Mouse (Mus musculus): ENCODE data around the gene Etfbkmt. TPM values are rescaled to one million over a fixed set of nuclear protein-coding genes. Genes with fewer than 3 reads are reported as not detected.

The Etfbkmt gene
- polyA plus RNA-seq (2015; fragmentation: Nextera tagmentation; extraction: Ambion mirVana): 13.6 and 14.6 TPM in 2 replicates

DNA sequence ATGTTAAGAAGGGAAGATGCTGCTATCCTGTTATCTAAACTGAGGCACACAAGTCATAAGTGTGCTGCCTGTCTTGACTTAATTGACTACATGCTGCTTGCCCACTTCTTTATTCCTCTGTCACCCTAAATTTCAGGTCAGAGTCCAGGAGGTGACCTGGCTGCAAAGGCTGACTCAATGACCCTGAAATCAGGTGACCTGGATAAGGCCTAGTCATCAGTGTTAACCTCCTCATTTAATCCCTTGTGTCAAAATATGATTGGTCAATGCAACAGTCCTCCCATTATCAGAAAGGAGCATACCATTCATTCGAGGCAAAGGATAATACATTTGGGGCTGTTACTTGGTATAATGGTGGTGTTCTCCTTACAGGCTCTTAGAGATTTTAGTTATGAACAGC, at the start of gene Etfbkmt:
TSS of gene Etfbkmt (plus strand) at position 379 of the 400 bp plus-strand sequence.
- no peaks in the 10 kb centered on the region for H3K9me3 ChIP-seq
- no peaks in the 10 kb centered on the region for H3K27me3 ChIP-seq (replicated peaks)
- no peak within 1 kb of the TSS for H3K9ac ChIP-seq
- H3K4me2 ChIP-seq: no peak within 1 kb of the TSS
- no peak for ATAC-seq (ENCODE audit: extremely low read depth, insufficient number of reproducible peaks, low FRiP score, low TSS enrichment)
- no peak within 1 kb of the TSS for H3K4me3 ChIP-seq
- H3K36me3 ChIP-seq: peaks cover 15% of the 10 kb centered on the region
- WGBS: 77% methylated on average over 1 of the region's 1 CpGs
- peaks cover 25% of the 10 kb centered on the region for H3K4me1 ChIP-seq
- H3K27ac ChIP-seq (replicated peaks): no peak within 1 kb of the TSS

DNA sequence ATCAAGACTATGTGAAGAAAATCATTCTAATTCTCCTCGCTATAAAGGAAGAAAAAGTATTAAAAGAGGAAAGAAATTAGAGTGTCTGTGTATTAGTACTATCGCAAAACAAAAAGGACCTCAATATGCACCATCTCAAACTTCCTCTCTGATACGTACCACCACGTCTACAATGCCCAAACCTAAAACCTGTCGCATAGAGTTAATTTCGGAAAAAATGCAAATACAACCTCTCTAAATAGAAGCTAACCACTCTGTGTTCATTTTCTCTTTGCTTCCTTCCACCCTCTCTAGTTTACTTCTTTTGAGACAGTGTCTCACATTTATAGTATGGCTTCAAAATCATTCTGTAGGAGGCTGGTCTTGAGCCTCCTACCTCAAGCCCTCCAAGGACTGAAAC, 47.2 kb upstream of the Etfbkmt start:
- peaks cover 22% of the 10 kb centered on the region for H3K4me1 ChIP-seq
- H3K4me3 ChIP-seq: no peak overlapping the region
- no peaks in the 10 kb centered on the region for H3K27me3 ChIP-seq (replicated peaks)
- no peaks in the 10 kb centered on the region for H3K9me3 ChIP-seq
- ATAC-seq (ENCODE audit: extremely low read depth, insufficient number of reproducible peaks, low FRiP score, low TSS enrichment): no peak
- H3K27ac ChIP-seq (replicated peaks): no peak overlapping the region
- no peaks in the 10 kb centered on the region for H3K36me3 ChIP-seq
- WGBS: 90% methylated on average over 6 of the region's 6 CpGs
- no peak overlapping the region for H3K9ac ChIP-seq
- H3K4me2 ChIP-seq: no peak overlapping the region

DNA sequence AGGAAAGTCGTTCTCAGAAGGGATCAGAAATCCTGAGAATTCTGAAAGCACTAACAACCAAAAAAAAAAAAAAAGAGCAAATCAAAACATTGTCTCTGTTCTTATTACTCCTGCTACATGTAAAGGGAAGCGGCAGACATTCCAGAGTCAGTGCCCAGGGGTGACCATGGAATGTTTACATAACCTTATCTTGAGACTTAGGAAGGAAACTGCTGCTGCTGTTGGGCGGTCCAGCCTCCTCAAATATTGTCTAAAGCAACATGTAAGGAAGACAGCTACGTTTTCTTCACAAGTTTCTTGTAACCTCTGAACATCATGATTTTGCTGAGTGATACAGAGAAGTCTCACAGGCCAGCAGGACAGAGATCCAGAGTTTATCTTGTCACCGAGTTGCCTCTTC, 46.2 kb upstream of the Etfbkmt start:
- H3K36me3 ChIP-seq: no peaks in the 10 kb centered on the region
- peak overlapping the region; percentile 45; the same call in 1 of the 2 replicates for H3K27ac ChIP-seq (replicated peaks)
- peak; percentile 70; the same call in 1 of the 2 replicates for ATAC-seq (ENCODE audit: extremely low read depth, insufficient number of reproducible peaks, low FRiP score, low TSS enrichment)
- no peaks in the 10 kb centered on the region for H3K9me3 ChIP-seq
- 10% methylated on average over 5 of the region's 5 CpGs for WGBS
- H3K4me3 ChIP-seq: no peak overlapping the region
- H3K9ac ChIP-seq: 0 out of 2 replicates have a peak overlapping the region, but pooled peaks have one; percentile 14
- peaks cover 22% of the 10 kb centered on the region for H3K4me1 ChIP-seq
- H3K27me3 ChIP-seq (replicated peaks): no peaks in the 10 kb centered on the region
- H3K4me2 ChIP-seq: peak overlapping the region; percentile 37

DNA sequence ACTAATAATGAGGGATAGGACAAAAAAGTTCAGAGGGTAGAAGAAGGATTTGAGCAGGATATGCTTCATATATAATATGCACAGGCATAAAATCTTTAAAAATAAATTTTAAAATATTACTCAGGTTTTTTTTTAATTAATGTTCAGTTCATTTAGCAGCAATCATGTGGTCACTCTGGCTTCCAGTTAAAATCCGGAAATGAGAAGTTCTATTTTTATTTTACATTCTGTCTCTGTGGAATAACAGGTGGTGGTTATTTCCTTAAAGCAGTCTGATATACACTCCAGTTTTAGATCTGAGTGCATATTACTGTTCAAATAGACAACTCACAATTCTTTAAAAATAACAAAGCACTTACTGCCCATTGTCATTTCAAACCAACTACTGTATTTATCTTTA, 45.1 kb upstream of the Etfbkmt start:
- 57% methylated on average over 1 of the region's 1 CpGs for WGBS
- no peak overlapping the region for H3K4me3 ChIP-seq
- H3K9ac ChIP-seq: no peak overlapping the region
- H3K9me3 ChIP-seq: no peaks in the 10 kb centered on the region
- no peak overlapping the region for H3K27ac ChIP-seq (replicated peaks)
- H3K36me3 ChIP-seq: no peaks in the 10 kb centered on the region
- ATAC-seq (ENCODE audit: extremely low read depth, insufficient number of reproducible peaks, low FRiP score, low TSS enrichment): no peak
- peaks cover 24% of the 10 kb centered on the region for H3K4me1 ChIP-seq
- H3K27me3 ChIP-seq (replicated peaks): no peaks in the 10 kb centered on the region
- no peak overlapping the region for H3K4me2 ChIP-seq

DNA sequence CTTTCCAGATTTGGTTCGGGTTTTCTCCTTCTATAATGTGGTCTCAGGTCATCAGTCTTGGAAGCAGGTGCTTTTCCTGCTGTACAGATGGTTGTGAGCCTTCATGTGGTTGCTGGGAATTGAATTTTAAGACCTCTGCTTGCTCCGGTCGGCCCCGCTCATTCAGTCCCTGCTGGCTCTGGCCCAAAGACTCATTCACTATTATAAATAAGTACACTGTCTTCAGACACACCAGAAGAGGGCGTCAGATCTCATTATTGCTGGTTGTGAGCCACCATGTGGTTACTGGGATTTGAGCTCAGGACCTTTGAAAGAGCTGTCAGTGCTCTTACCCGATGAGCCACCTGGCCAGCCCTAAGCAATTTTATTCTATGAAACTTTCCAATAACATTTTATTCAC, 44.3 kb upstream of the Etfbkmt start:
- ATAC-seq (ENCODE audit: extremely low read depth, insufficient number of reproducible peaks, low FRiP score, low TSS enrichment): no peak
- Histone ChIP-seq H3K27ac (replicated peaks) (0 out of 2 replicates have a peak overlapping the region, but pooled peaks have one; percentile 15), H3K9ac (no peak overlapping the region), H3K4me1 (peaks cover 26% of the 10 kb centered on the region), H3K4me2 (no peak overlapping the region), H3K9me3 (no peaks in the 10 kb centered on the region), H3K4me3 (no peak overlapping the region), H3K36me3 (no peaks in the 10 kb centered on the region), H3K27me3 (replicated peaks) (no peaks in the 10 kb centered on the region)
- WGBS: 64% methylated on average over 6 of the region's 6 CpGs

DNA sequence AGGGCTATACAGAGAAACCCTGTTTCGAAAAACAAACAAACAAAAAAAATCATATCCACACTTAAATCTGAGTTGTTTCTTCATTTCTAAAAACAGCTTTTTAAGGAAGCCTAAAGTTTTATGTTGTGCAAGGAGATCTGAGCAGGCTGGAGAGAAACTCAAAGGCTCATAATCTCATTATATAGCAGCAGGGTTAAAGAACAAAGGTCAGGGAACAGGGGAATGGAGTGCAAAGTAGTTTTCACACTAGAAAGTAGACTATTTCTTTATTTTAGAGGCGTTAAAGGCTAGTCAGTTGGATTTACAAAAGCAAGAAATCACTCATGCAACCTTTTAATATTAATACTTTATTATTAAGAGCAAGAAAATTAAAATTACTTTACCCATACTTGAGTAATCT, 43.4 kb upstream of the Etfbkmt start:
- H3K4me2 ChIP-seq: no peak overlapping the region
- H3K27me3 ChIP-seq (replicated peaks): no peaks in the 10 kb centered on the region; the same call in 1 of the 2 replicates
- 87% methylated on average over 2 of the region's 2 CpGs for WGBS
- no peak overlapping the region for H3K9ac ChIP-seq
- no peak for ATAC-seq (ENCODE audit: extremely low read depth, insufficient number of reproducible peaks, low FRiP score, low TSS enrichment)
- H3K9me3 ChIP-seq: no peaks in the 10 kb centered on the region
- H3K27ac ChIP-seq (replicated peaks): no peak overlapping the region
- peaks cover 26% of the 10 kb centered on the region for H3K4me1 ChIP-seq
- no peaks in the 10 kb centered on the region for H3K36me3 ChIP-seq
- H3K4me3 ChIP-seq: no peak overlapping the region

DNA sequence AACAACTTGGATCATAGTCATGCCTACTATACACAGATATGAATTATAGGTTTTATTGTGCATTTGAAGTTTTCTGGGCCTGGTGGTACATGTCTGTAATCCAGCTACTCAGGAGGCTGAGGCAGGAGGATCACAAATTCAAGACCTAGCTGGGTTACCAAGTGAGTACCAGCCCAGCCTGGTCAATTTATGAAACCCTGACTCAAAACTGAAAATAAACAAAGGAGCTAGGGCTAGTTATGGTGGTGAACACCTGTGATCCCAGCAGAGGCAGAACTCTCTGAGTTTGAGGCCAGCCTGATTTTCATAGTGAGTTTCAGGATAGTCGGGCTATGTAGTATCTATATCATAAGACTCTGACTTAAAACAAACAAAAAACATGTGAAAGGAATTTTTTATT, 42.4 kb upstream of the Etfbkmt start:
- ATAC-seq (ENCODE audit: extremely low read depth, insufficient number of reproducible peaks, low FRiP score, low TSS enrichment): no peak
- no peak overlapping the region for H3K9ac ChIP-seq
- WGBS: 81% methylated on average over 1 of the region's 1 CpGs
- no peaks in the 10 kb centered on the region for H3K36me3 ChIP-seq
- H3K4me2 ChIP-seq: no peak overlapping the region
- no peak overlapping the region for H3K4me3 ChIP-seq
- H3K27me3 ChIP-seq (replicated peaks): no peaks in the 10 kb centered on the region; the same call in 1 of the 2 replicates
- H3K27ac ChIP-seq (replicated peaks): no peak overlapping the region
- peaks cover 29% of the 10 kb centered on the region for H3K4me1 ChIP-seq
- H3K9me3 ChIP-seq: no peaks in the 10 kb centered on the region

DNA sequence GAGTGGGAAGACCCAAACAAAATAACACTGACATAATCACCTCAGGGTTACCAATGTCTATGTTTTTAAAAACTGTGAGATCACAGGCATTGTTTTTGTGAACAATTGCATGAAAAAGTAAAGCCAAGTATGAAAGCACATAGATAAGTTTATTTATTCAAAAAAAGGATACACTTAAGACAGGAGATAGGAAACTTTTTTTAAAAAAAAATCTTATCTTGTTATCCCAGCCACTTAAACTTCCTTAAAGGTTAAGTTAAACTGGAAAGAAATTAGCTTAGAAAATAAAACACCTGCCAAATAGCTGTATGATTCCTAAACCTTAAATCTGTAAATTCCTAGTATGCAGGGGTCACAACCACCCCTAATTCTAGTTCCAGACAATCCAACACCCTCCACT, 40.7 kb upstream of the Etfbkmt start:
- Histone ChIP-seq H3K27me3 (replicated peaks) (no peaks in the 10 kb centered on the region; the same call in 1 of the 2 replicates), H3K36me3 (no peaks in the 10 kb centered on the region), H3K4me2 (peak overlapping the region; percentile 78), H3K4me3 (0 out of 2 replicates have a peak overlapping the region, but pooled peaks have one; percentile 95), H3K27ac (replicated peaks) (0 out of 2 replicates have a peak overlapping the region, but pooled peaks have one; percentile 9), H3K9me3 (no peaks in the 10 kb centered on the region), H3K9ac (0 out of 2 replicates have a peak overlapping the region, but pooled peaks have one; percentile 66), H3K4me1 (peaks cover 22% of the 10 kb centered on the region)
- no peak for ATAC-seq (ENCODE audit: extremely low read depth, insufficient number of reproducible peaks, low FRiP score, low TSS enrichment)

DNA sequence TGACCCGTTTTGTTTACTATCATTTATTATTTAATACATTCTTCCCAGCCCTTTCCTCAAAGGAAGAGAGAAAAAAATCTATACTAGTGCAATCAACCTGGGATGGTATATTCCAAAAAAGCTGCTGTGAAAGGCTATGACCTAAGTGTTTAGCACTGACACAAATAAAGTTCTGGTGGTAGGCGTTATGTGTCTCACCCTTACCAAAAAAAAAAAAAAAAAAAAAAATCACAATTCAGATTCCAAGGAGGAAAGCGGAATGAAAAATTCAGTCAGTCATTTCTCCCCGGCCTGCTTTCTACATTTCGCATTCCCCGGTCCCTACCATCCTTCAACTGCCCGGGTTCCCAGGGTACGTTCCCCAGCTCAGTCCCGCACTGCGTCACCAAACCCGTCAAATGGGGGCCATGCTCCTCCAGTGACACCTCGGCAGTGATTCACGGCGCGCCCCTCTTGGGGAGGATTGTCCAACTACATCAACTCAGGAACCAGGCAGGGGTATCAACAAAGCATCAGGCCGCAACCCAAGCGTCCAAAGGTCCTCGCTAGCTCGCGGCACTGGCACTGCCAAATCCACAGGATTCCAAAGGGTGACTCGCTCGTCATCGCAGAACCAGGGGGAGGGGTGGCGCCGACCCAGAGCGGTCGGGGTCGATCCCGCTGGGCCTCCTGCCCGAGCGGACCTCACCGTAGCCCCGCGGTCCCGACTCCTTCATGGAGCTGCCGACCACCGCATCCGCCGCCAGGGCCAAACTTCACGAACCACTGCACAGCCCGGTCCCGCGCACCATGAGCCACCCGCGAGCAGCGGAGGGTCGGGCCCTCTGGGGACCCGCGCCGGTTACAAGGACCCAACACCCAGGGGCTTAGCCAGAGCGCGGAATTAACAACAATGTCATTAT, 39.2 kb upstream of the Etfbkmt start:
- peak overlapping the region; percentile 98 for H3K27ac ChIP-seq (replicated peaks)
- H3K27me3 ChIP-seq (replicated peaks): no peaks in the 10 kb centered on the region; the same call in 1 of the 2 replicates
- 2% methylated on average over 52 of the region's 52 CpGs for WGBS
- peak; percentile 29; the same call in 1 of the 2 replicates for ATAC-seq (ENCODE audit: extremely low read depth, insufficient number of reproducible peaks, low FRiP score, low TSS enrichment)
- peak overlapping the region; percentile 78 for H3K4me2 ChIP-seq
- no peaks in the 10 kb centered on the region for H3K36me3 ChIP-seq
- H3K9ac ChIP-seq: peak overlapping the region; percentile 96
- H3K9me3 ChIP-seq: no peaks in the 10 kb centered on the region
- H3K4me1 ChIP-seq: peaks cover 9% of the 10 kb centered on the region
- H3K4me3 ChIP-seq: peak overlapping the region; percentile 95

DNA sequence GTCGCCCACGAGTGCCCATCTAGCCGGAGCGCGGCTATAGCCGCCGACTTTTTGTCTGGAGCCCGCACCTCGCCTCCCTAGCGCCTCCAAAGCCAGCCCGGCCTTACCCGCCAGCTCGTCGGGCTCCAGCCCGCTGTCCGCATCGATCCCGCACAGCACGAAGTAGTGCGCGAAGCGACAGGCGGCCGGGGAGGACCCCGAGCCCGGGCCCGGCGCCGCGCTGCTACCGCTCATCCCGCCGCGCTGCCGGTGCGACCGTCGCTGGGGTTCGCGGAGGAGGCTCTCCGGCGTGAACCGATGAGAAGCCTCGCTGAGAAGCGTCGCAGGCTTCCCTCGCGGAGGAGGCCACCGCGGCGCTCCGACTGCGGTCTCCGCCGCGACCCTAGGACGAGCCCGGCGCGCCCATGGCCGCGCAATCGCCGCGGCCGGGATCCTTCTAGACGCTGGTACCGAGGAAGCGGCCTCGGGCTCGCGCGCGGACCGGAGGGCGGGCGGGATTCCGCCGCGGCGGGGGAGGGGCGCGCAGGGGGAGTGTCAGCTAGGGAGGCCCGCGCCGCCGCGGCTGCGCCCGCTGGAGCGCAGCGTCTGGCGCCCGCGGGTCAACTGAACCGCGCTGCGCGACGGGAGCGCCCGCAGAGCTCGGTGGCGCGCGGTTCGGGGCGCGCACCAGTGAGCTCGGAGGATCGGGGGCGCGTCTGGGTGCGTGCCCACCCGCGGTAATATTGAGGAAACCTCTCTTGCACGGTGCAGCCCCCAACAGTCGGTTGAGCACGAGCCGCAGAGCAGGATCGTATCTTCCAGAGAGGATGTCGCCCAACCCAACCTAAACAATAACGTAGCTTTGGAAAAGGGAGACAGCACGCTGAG, 38.3 kb upstream of the Etfbkmt start, which contains the start of gene Dennd5b:
TSS of gene Dennd5b (minus strand) at position 605 of the 867 bp plus-strand sequence.
- Histone ChIP-seq H3K4me3 (peak within 1 kb of the TSS; percentile 95), H3K4me2 (peak within 1 kb of the TSS; percentile 78), H3K4me1 (peaks cover 8% of the 10 kb centered on the region), H3K36me3 (no peaks in the 10 kb centered on the region), H3K27me3 (replicated peaks) (no peaks in the 10 kb centered on the region; the same call in 1 of the 2 replicates), H3K9ac (peak within 1 kb of the TSS; percentile 96), H3K27ac (replicated peaks) (peak within 1 kb of the TSS; percentile 98), H3K9me3 (no peaks in the 10 kb centered on the region)
- under 1% methylated on average over 123 of the region's 124 CpGs for WGBS
- ATAC-seq (ENCODE audit: extremely low read depth, insufficient number of reproducible peaks, low FRiP score, low TSS enrichment): peak; percentile 79

DNA sequence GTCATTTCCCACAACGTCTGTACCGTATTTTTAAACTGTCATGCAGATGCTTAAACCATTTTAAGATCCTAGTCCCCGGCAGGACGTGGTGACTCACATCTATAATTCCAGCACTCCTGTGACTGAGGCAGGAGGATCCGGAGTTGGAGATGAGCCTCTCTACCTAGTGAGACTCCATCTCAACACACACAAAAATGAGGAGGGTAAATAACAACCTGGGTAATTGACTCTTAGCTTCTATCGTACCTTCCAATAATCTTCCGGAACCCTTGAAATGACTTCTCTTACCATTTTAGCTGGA, 37.8 kb upstream of the Etfbkmt start:
- 10% methylated on average over 7 of the region's 7 CpGs for WGBS
- H3K4me2 ChIP-seq: peak overlapping the region; percentile 78
- H3K4me1 ChIP-seq: peaks cover 8% of the 10 kb centered on the region
- H3K9ac ChIP-seq: peak overlapping the region; percentile 96
- H3K4me3 ChIP-seq: peak overlapping the region; percentile 95
- no peaks in the 10 kb centered on the region for H3K36me3 ChIP-seq
- no peaks in the 10 kb centered on the region; the same call in 1 of the 2 replicates for H3K27me3 ChIP-seq (replicated peaks)
- peak overlapping the region; percentile 98 for H3K27ac ChIP-seq (replicated peaks)
- no peak for ATAC-seq (ENCODE audit: extremely low read depth, insufficient number of reproducible peaks, low FRiP score, low TSS enrichment)
- no peaks in the 10 kb centered on the region for H3K9me3 ChIP-seq

Data from heart, embryonic 13.5 days (tissue).